Mouse (Mus musculus) cerebellum, adult 2 months (tissue): ENCODE results near the gene Ptpa. TPM values are rescaled to one million over a fixed set of nuclear protein-coding genes. Genes with fewer than 3 reads are reported as not detected.

Source experiments
- DNase-seq, 2 experiments: peaks; one replicate each; pipeline ENCODE4 v3.0.0; 2021
- H3K27ac ChIP-seq: fragments of 200-500 bp; 2 replicates; pipeline ENCODE4 v1.5.1; 2012; ENCODE audit warnings: low read length, control low read depth, inconsistent platforms; ENCODE audit not compliant: insufficient read depth
- H3K27me3 ChIP-seq: fragments of 200-500 bp; 2 replicates; pipeline ENCODE4 v1.6.1; 2012; ENCODE audit warnings: inconsistent platforms, mild to moderate bottlenecking, low read length, moderate library complexity; ENCODE audit not compliant: control insufficient read depth, insufficient read depth
- H3K4me1 ChIP-seq: fragments of 200-500 bp; 2 replicates; pipeline ENCODE4 v1.6.1; 2011; ENCODE audit warnings: low read length; ENCODE audit not compliant: control insufficient read depth, insufficient read depth
- H3K4me3 ChIP-seq: fragments of 200-500 bp; replicated peaks from 2 replicates; pipeline ENCODE3; 2011; ENCODE audit warnings: mild to moderate bottlenecking, low read depth, low read length, control low read depth; ENCODE audit not compliant: insufficient read depth
- CTCF ChIP-seq: fragments of 200-500 bp; IDR thresholded peaks from 2 replicates; pipeline ENCODE4 v1.5.1; 2011; ENCODE audit warnings: low read depth, mild to moderate bottlenecking, control low read depth, low read length, moderate library complexity, borderline replicate concordance; ENCODE audit not compliant: insufficient read depth
- POLR2A ChIP-seq: fragments of 200-500 bp; IDR thresholded peaks from 2 replicates; pipeline ENCODE4 v1.6.1; 2011; ENCODE audit warnings: low read length, control low read depth, borderline replicate concordance; ENCODE audit not compliant: insufficient read depth
- WGBS: fragments of 180-500 bp; shearing (Covaris S2); methylation state at CpG from one replicate; pipeline ENCODE4 v1.1.7; 2018; 5-methylcytosine and 5-hydroxymethylcytosine counted together
- polyA plus RNA-seq: library from polyadenylated mRNA; depleted of rRNA; stranded (reverse); fragments of >200 nt; gene quantifications from 2 replicates; pipeline ENCODE4 v1.2.3, GENCODE M21; 2012

Ptpa gene
- polyA plus RNA-seq, 1 experiment, result 207 TPM

DNA sequence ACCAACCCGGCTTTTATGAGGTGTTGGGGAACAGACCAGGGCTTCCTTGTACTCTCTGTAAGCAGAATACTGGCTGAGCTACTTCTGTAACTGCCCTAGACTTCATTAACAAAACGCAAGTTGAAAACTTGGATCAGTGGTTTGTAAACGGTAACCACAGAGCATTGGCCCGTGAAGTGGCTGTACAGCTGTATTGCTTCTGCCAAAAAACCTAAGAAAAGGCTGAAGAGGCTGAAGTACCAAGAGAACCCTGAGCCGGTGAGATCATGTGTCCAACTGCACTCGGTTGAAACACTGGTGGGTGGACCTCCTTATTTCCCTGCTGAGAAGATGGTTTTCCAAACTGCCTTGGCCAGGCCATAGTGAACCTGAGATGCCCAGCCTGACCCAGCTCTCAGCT, 42.5 kb downstream of the Ptpa start:
- H3K4me3 ChIP-seq, result no peak overlapping the region
- no peaks in the 10 kb centered on the region for H3K27me3 ChIP-seq
- no peak for DNase-seq
- no peak overlapping the region for H3K27ac ChIP-seq
- 71% methylated on average over 6 of the region's 6 CpGs for WGBS
- TF ChIP-seq POLR2A, result no peak
- no peak for TF ChIP-seq CTCF
- peaks cover 9% of the 10 kb centered on the region for H3K4me1 ChIP-seq

DNA sequence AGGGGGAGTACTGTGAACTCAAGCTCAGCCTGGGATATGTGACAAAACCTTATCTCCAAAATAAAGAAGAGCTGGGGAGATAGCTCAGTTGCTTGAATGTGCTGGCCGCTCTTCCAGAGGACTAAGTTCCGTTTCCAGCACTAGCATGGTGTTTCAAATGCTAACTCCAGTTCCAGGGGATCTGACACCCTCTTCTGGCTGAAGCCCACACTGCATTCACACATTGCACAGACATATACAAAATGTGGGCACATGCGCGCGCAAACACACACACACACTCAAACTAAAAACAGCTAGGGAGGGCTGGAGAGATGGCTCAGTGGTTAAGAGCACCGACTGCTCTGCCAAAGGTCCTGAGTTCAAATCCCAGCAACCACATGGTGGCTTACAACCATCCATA, 43.4 kb downstream of the Ptpa start:
- no peaks in the 10 kb centered on the region for H3K27me3 ChIP-seq
- no peak overlapping the region for H3K27ac ChIP-seq
- peaks cover 9% of the 10 kb centered on the region for H3K4me1 ChIP-seq
- H3K4me3 ChIP-seq, result no peak overlapping the region
- DNase-seq, result no peak
- WGBS, result 88% methylated on average over 6 of the region's 6 CpGs
- TF ChIP-seq CTCF (0 out of 2 replicates have a peak, but pooled peaks have one; percentile 5), POLR2A (no peak)

GRCm38 (mm10) chr2:30463341-30463761, 47.5 kb downstream of the Ptpa start:
- H3K4me1 ChIP-seq, result peaks cover 13% of the 10 kb centered on the region; the same call in 1 of the 2 replicates
- TF ChIP-seq CTCF (no peak), POLR2A (no peak)
- H3K27ac ChIP-seq, result peak overlapping the region; percentile 6
- H3K4me3 ChIP-seq, result peak overlapping the region; percentile 60
- no peaks in the 10 kb centered on the region for H3K27me3 ChIP-seq
- WGBS, result 10% methylated on average over 5 of the region's 5 CpGs
- DNase-seq, result peak in 1 of 2 experiments; percentile 32

DNA sequence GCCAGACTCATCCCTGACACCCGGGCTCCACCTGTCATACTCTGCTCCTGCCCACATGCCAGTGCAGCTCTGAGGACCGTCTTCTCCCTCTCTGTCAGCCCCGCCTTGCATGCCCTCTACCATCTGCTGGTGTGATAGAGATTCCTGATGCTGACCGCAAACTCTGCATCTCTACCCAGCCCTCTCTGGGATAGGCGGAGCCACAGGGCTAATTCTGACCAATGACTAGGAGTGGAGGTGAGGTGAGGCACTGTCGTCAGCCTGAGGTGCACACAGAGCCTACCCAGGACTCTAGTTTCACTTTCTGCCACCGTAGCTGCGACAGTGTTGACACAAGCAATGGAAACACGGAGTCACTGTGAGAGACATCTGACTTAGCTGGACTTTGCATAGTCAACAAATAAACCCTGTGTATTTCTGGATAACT, 48.1 kb downstream of the Ptpa start:
- under 1% methylated on average over 9 of the region's 9 CpGs for whole genome bisulfite sequencing
- H3K27me3 ChIP-seq, result no peaks in the 10 kb centered on the region
- H3K4me1 ChIP-seq, result peaks cover 13% of the 10 kb centered on the region; the same call in 1 of the 2 replicates
- peak overlapping the region; percentile 6 for H3K27ac ChIP-seq
- H3K4me3 ChIP-seq, result peak overlapping the region; percentile 60
- TF ChIP-seq CTCF, result no peak; the same call in 1 of the 2 replicates
- TF ChIP-seq POLR2A, result peak; percentile 90; the same call in 1 of the 2 replicates
- DNase-seq, result peak; percentile 80 to 88

DNA sequence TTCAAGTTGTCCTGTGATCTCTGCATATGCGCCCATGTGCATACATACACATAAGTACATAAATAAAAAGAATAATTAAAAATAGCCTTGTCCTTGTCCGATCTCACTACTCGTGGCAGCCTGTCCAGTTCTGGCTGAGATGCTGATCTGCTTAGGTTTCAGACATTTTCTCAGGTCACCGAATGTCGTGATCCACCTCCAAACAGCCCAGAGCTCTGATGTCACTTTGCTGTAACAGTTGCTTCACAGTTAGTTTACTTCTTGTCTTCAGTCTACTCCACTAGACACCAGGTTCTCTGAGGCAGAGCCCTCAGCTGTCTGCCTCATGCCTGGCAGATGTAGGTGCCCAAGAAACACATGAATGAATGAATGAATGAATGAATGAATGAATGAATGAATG, 48.6 kb downstream of the Ptpa start:
- Histone ChIP-seq H3K27ac (no peak overlapping the region), H3K4me3 (peak overlapping the region; percentile 60), H3K27me3 (no peaks in the 10 kb centered on the region), H3K4me1 (peaks cover 13% of the 10 kb centered on the region; the same call in 1 of the 2 replicates)
- WGBS, result 22% methylated on average over 5 of the region's 5 CpGs
- TF ChIP-seq CTCF (no peak), POLR2A (no peak)
- DNase-seq, result no peak

GRCm38 (mm10) chr2:30466787-30467186, 50.9 kb downstream of the Ptpa start:
- Histone ChIP-seq H3K4me3 (no peak overlapping the region), H3K4me1 (peaks cover 18% of the 10 kb centered on the region), H3K27ac (no peak overlapping the region), H3K27me3 (no peaks in the 10 kb centered on the region)
- TF ChIP-seq POLR2A (no peak), CTCF (no peak)
- WGBS, result 93% methylated on average over 4 of the region's 4 CpGs
- DNase-seq, result no peak

- H3K27me3 ChIP-seq, result no peaks in the 10 kb centered on the region; the same call in 1 of the 2 replicates
- no peak for TF ChIP-seq POLR2A
- no peak for TF ChIP-seq CTCF
- H3K4me1 ChIP-seq, result peaks cover 8% of the 10 kb centered on the region
- no peak for DNase-seq
- H3K27ac ChIP-seq, result no peak overlapping the region
- WGBS, result 70% methylated on average over 6 of the region's 6 CpGs
- H3K4me3 ChIP-seq, result no peak overlapping the region
Observed at GRCm38 (mm10) chr2:30469009-30469408, 53.2 kb downstream of the Ptpa start.

DNA sequence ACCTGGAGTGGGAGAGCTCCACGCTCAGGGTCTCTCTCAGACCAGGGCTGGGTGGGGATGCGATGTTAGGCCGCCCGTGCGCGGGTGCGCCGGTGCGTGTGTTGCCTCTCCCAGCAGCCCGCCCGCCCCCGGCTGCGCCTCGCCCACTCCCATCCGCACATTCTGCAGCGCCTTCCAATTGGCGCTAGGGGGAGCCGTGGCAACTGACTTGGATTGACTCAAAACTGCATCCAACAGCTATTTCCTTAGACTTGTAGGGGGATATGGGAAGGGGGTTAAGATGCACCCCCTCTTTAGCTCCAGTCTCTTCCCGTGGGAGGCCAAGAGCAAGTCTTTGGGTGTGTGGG, 53.9 kb downstream of the Ptpa start:
- WGBS, result under 1% methylated on average over 19 of the region's 19 CpGs
- H3K4me1 ChIP-seq, result peaks cover 5% of the 10 kb centered on the region; the same call in 1 of the 2 replicates
- TF ChIP-seq POLR2A (no peak), CTCF (peak; percentile 81)
- no peak overlapping the region for H3K27ac ChIP-seq
- H3K4me3 ChIP-seq, result peak overlapping the region; percentile 79
- no peaks in the 10 kb centered on the region; the same call in 1 of the 2 replicates for H3K27me3 ChIP-seq
- peak in 1 of 2 experiments; percentile 70 for DNase-seq
